Mouse (Mus musculus) G1E (cell line): ENCODE data around the gene Dazl.

ENCODE experiments used
- CTCF ChIP-seq: IDR thresholded peaks from 2 replicates; pipeline ENCODE4 v1.5.1; 2012; ENCODE audit warnings: low read depth, low read length, inconsistent platforms, mixed read lengths
- TAL1 ChIP-seq: conservative IDR thresholded peaks from 2 replicates; pipeline ENCODE4 v1.6.1; 2012; ENCODE audit warnings: low read depth, low read length, inconsistent platforms, mixed read lengths

DNA sequence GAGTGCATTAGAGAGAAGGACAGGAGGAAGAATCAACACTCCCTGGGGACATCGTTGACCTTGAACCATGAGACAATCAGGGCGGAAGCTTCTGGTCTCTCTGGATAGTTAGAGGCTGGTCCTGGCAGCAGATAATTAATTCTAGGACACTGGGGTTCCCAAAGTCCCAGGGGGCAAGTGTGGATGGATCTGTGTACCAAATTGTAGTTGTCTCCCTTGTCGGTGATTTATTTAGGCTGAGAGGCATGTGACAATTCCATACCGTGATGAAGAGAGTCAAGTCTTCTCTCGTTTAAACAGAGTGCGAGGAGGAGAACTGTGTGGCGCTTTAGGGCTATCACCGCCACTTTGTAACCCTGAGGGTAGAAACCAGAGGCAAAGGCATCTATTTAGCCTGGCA is 62.2 kb downstream of the Dazl start:
- TF ChIP-seq CTCF (no peak), TAL1 (no peak)
